Mouse (Mus musculus) stomach, postnatal 0 days (tissue): ENCODE results near the gene Zfp385a. TPM values are rescaled to one million over a fixed set of nuclear protein-coding genes. Genes with fewer than 3 reads are reported as not detected.
"Not testable (repeated sequence)": the region's sequence is repeated elsewhere in the genome, so short reads cannot be mapped to it uniquely, and the experiment has no call there.

Experiments
- ATAC-seq: fragments of 200-750 bp; cut with Nextera tagmentation; 2 replicates; pipeline ENCODE4 v1.8.0; 2017; ENCODE audit not compliant: low FRiP score, low TSS enrichment
- DNase-seq: peaks from one replicate; pipeline ENCODE4 v3.0.0-alpha.2; 2016; ENCODE audit warnings: low spot score
- H3K27ac ChIP-seq: fragments of 300-500 bp; sonication (generic); replicated peaks from 2 replicates; pipeline ENCODE4 v1.5.1; 2014; ENCODE audit warnings: mild to moderate bottlenecking, control low read depth
- H3K27me3 ChIP-seq: fragments of 300-500 bp; sonication (generic); 2 replicates; pipeline ENCODE4 v1.6.1; 2014; ENCODE audit warnings: low read length; ENCODE audit not compliant: control insufficient read depth, insufficient read depth
- H3K36me3 ChIP-seq: fragments of 300-500 bp; sonication (generic); 2 replicates; pipeline ENCODE4 v1.6.1; 2014; ENCODE audit warnings: low read length, mixed read lengths; ENCODE audit not compliant: control insufficient read depth, insufficient read depth
- H3K4me1 ChIP-seq: fragments of 300-500 bp; sonication (generic); replicated peaks from 2 replicates; pipeline ENCODE4 v1.6.1; 2014; ENCODE audit warnings: antibody characterized with exemption; ENCODE audit not compliant: control insufficient read depth, insufficient read depth
- H3K4me2 ChIP-seq: fragments of 300-500 bp; sonication (generic); replicated peaks from 2 replicates; pipeline ENCODE4 v1.6.1; 2014; ENCODE audit warnings: low read depth, mild to moderate bottlenecking, control low read depth, moderate library complexity
- H3K4me3 ChIP-seq: fragments of 300-500 bp; sonication (generic); 2 replicates; pipeline ENCODE4 v1.5.1; 2014; ENCODE audit warnings: low read depth, low read length, control low read depth
- H3K9ac ChIP-seq: fragments of 300-500 bp; sonication (generic); 2 replicates; pipeline ENCODE4 v1.6.1; 2014; ENCODE audit warnings: mild to moderate bottlenecking, low read length, control low read depth, mixed read lengths
- H3K9me3 ChIP-seq: fragments of 300-500 bp; sonication (generic); 2 replicates; pipeline ENCODE4 v1.6.1; 2016; ENCODE audit warnings: low read length; ENCODE audit not compliant: control insufficient read depth
- CTCF ChIP-seq: IDR thresholded peaks from 2 replicates; pipeline ENCODE4 v1.5.1; 2016; ENCODE audit warnings: antibody characterized with exemption, low read depth, mild to moderate bottlenecking, moderate library complexity
- EP300 ChIP-seq: optimal IDR thresholded peaks from 2 replicates; pipeline ENCODE3; 2016; ENCODE audit warnings: antibody characterized with exemption
- WGBS: fragments of 180-500 bp; shearing (Covaris S2); extraction: QIAGEN DNeasy Blood & Tissue Kit; methylation state at CpG from one replicate; pipeline ENCODE4 v1.1.7; 2014; 5-methylcytosine and 5-hydroxymethylcytosine counted together
- microRNA counts: library from miRNA; unstranded; fragments of <30 nt; microRNA quantifications from one replicate; lab custom pipeline; 2015
- microRNA-seq: library from miRNA; unstranded; fragments of <30 nt; microRNA quantifications from one replicate; pipeline ENCODE4, GENCODE M21; 2016
- polyA plus RNA-seq: library from polyadenylated mRNA; unstranded; fragments of >200 nt; fragmentation: Nextera tagmentation; extraction: Ambion mirVana; gene quantifications from 2 replicates; pipeline ENCODE4 v1.2.1, GENCODE M21; 2015

The Zfp385a gene
- polyA plus RNA-seq, 1 experiment from 2014 or later: 6.0 TPM

- Histone ChIP-seq H3K36me3 (no peaks in the 10 kb centered on the region; the same call in 1 of the 2 replicates), H3K9me3 (no peaks in the 10 kb centered on the region), H3K4me1 (no peaks in the 10 kb centered on the region; the same call in 1 of the 2 replicates), H3K4me2 (no peak overlapping the region), H3K9ac (no peak overlapping the region), H3K27ac (no peak overlapping the region), H3K27me3 (no peaks in the 10 kb centered on the region), H3K4me3 (no peak overlapping the region)
- DNase-seq (peak; percentile 38), ATAC-seq (no peak)
- TF ChIP-seq CTCF (peak; percentile 69), EP300 (no peak)
- 52% methylated on average over 3 of the region's 3 CpGs for WGBS
Observed at GRCm38 (mm10) chr15:103279750-103280149, 60.1 kb downstream of the Zfp385a start.

- TF ChIP-seq CTCF: no peak
- TF ChIP-seq EP300: no peak
- no peak overlapping the region for H3K9ac ChIP-seq
Observed at GRCm38 (mm10) chr15:103277949-103278348, 61.9 kb downstream of the Zfp385a start.

GRCm38 (mm10) chr15:103275943-103276342 is 64.0 kb downstream of the Zfp385a start:
- H3K4me2 ChIP-seq, H3K36me3 ChIP-seq, ATAC-seq, H3K27ac ChIP-seq, H3K9me3 ChIP-seq, DNase-seq, H3K9ac ChIP-seq, H3K4me1 ChIP-seq, H3K4me3 ChIP-seq, H3K27me3 ChIP-seq: not testable (repeated sequence)
- 95% methylated on average over 2 of the region's 3 CpGs for WGBS

More at GRCm38 (mm10) chr15:103277949-103278348, 61.9 kb downstream of the Zfp385a start:
- no peaks in the 10 kb centered on the region for H3K9me3 ChIP-seq
- DNase-seq (no peak), ATAC-seq (no peak)
- WGBS: 70% methylated on average over 7 of the region's 7 CpGs
- H3K4me2 ChIP-seq: no peak overlapping the region
- no peaks in the 10 kb centered on the region for H3K27me3 ChIP-seq
- no peak overlapping the region for H3K27ac ChIP-seq
- no peaks in the 10 kb centered on the region; the same call in 1 of the 2 replicates for H3K4me1 ChIP-seq
- H3K4me3 ChIP-seq: no peak overlapping the region
- H3K36me3 ChIP-seq: no peaks in the 10 kb centered on the region; the same call in 1 of the 2 replicates

- DNase-seq (peak; percentile 95), ATAC-seq (peak; percentile 99)
- no peak for TF ChIP-seq EP300
- TF ChIP-seq CTCF: peak; percentile 62
- H3K4me2 ChIP-seq: peak within 1 kb of the TSS; percentile 58
- H3K4me1 ChIP-seq: no peaks in the 10 kb centered on the region
- under 1% methylated on average over 38 of the region's 38 CpGs for WGBS
- H3K9me3 ChIP-seq: no peaks in the 10 kb centered on the region
- no peaks in the 10 kb centered on the region; the same call in 1 of the 2 replicates for H3K36me3 ChIP-seq
- H3K4me3 ChIP-seq: peak within 1 kb of the TSS; percentile 64
- no peaks in the 10 kb centered on the region for H3K27me3 ChIP-seq
- peak within 1 kb of the TSS; percentile 75 for H3K9ac ChIP-seq
- peak within 1 kb of the TSS; percentile 61; the same call in 1 of the 2 replicates for H3K27ac ChIP-seq
Observed at GRCm38 (mm10) chr15:103272419-103273279, 67.2 kb downstream of the Zfp385a start, which contains the start of gene Copz1. Copz1 (plus strand) TSS chr15:103272714.

- 75% methylated on average over 4 of the region's 4 CpGs for WGBS
- TF ChIP-seq EP300 (no peak), CTCF (no peak)
- no peak overlapping the region for H3K9ac ChIP-seq
- no peaks in the 10 kb centered on the region for H3K9me3 ChIP-seq
- no peak overlapping the region for H3K4me2 ChIP-seq
- no peaks in the 10 kb centered on the region for H3K27me3 ChIP-seq
- H3K27ac ChIP-seq: no peak overlapping the region
- H3K4me3 ChIP-seq: no peak overlapping the region
- no peaks in the 10 kb centered on the region for H3K4me1 ChIP-seq
- ATAC-seq: no peak
- no peaks in the 10 kb centered on the region for H3K36me3 ChIP-seq
- DNase-seq: no peak
Observed at GRCm38 (mm10) chr15:103268903-103269302, 71.0 kb downstream of the Zfp385a start.

- Histone ChIP-seq H3K4me1 (no peaks in the 10 kb centered on the region), H3K27ac (no peak overlapping the region), H3K4me3 (no peak overlapping the region), H3K27me3 (no peaks in the 10 kb centered on the region), H3K4me2 (no peak overlapping the region), H3K9me3 (no peaks in the 10 kb centered on the region), H3K36me3 (no peaks in the 10 kb centered on the region), H3K9ac (no peak overlapping the region)
- no peak for TF ChIP-seq CTCF
- TF ChIP-seq EP300: no peak
- ATAC-seq (no peak), DNase-seq (no peak)
- WGBS: 83% methylated on average over 2 of the region's 2 CpGs
Observed at GRCm38 (mm10) chr15:103264794-103265193, 75.1 kb downstream of the Zfp385a start.

MicroRNAs encoded within 50 kb of the gene (microRNA counts, 519-probe panel; counts per million panel counts)
- microRNA mmu-miR-148b (lab: Ali Mortazavi, UCI): 5,211 counts per million, percentile 57 among the panel's probes with 10 or more counts

Small RNA genes within 50 kb of the gene (microRNA-seq; reads per million reads assigned to microRNA genes)
- gene Mir148b (363 reads per million, percentile 62 among the genes with 10 or more reads in this experiment), gene Mir6963 (not detected)

Other genes with a start within 250 kb of the Zfp385a start
- 10.6 and 11.2 TPM in 2 replicates for gene Smug1, start 173.0 kb downstream of the Zfp385a start, polyA plus RNA-seq
- 23.0 and 26.8 TPM in 2 replicates for gene Cbx5, start 100.3 kb downstream of the Zfp385a start, polyA plus RNA-seq
- 236 and 251 TPM in 2 replicates for gene Hnrnpa1, start 99.7 kb downstream of the Zfp385a start, polyA plus RNA-seq
- 0.50 and 0.70 TPM in 2 replicates for gene Nfe2, start 81.7 kb downstream of the Zfp385a start, polyA plus RNA-seq
- 159 and 168 TPM in 2 replicates for gene Copz1, start 67.4 kb downstream of the Zfp385a start, polyA plus RNA-seq
- 0.30 and 0.46 TPM in 2 replicates for gene Gpr84, start 29.5 kb downstream of the Zfp385a start, polyA plus RNA-seq
- 28.7 and 36.2 TPM in 2 replicates for gene Itga5, start 26.7 kb upstream of the Zfp385a start, polyA plus RNA-seq
- gene Gtsf1, start 90.4 kb upstream of the Zfp385a start, polyA plus RNA-seq: not detected in 2 replicates
- gene Gtsf2, start 108.4 kb upstream of the Zfp385a start, polyA plus RNA-seq: not detected in 2 replicates
- gene Nckap1l, start 113.7 kb upstream of the Zfp385a start, polyA plus RNA-seq: 1.5 and 1.6 TPM in 2 replicates
- gene Pde1b, start 162.9 kb upstream of the Zfp385a start, polyA plus RNA-seq: 5.0 and 5.8 TPM in 2 replicates
- 7.1 and 7.7 TPM in 2 replicates for gene Ppp1r1a, start 197.9 kb upstream of the Zfp385a start, polyA plus RNA-seq
- 1.7 and 3.4 TPM in 2 replicates for gene Glycam1, start 225.0 kb upstream of the Zfp385a start, polyA plus RNA-seq